Mouse (Mus musculus) layer of hippocampus, postnatal 36 days (tissue): ENCODE measurements around the gene Cd3eap. TPM values are rescaled to one million over a fixed set of nuclear protein-coding genes. Genes with fewer than 3 reads are reported as not detected.

Experiments
- DNase-seq, 2 experiments: peaks; one replicate each; pipeline ENCODE4 v3.0.0; 2022
- total RNA-seq, 2 experiments: library from RNA; stranded (reverse); gene quantifications; 2 replicates each; pipeline ENCODE4 v1.2.3; 2021

Cd3eap gene
- total RNA-seq, 2 experiments from 2014 or later = 17.6 to 19.4 TPM

DNA sequence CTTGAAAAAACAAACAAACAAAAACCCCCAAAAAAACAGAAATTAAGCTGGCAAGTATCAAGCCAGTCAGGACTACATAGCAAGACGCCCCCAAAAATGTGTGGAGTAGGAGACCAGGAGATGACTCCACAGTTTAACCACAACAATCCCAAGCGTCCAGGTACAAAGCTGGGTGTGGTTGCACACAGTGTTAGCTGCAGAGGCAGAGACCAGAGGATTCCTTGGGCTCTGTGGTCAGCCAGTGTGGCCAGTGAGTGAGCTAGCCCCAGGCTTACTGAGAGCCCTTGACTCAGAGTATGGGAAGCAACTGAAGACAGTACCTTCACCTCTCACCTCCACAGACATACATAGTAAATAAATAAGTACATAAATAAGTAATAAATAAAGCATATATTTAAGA is 27.4 kb downstream of the Cd3eap start:
- DNase-seq = no peak

DNA sequence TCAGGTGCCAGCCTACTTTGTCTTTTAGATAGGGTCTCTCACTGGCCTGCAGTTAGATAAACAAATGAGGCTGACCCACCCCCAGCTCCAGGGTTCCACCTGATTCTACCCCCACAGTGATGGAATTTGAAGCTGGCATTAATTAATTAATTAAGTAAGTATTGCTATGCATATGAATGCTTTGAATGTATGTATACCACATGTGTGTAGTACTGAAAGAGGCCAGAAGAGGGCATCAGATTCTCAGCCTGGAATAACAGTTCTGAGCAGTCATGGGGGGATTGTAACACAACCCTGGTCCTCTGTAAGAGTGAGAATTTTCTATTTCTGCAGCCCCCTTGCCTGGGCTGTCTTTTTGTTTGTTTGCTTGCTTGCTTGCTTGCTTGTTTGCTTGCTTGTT is 30.9 kb downstream of the Cd3eap start:
- no peak for DNase-seq

DNA sequence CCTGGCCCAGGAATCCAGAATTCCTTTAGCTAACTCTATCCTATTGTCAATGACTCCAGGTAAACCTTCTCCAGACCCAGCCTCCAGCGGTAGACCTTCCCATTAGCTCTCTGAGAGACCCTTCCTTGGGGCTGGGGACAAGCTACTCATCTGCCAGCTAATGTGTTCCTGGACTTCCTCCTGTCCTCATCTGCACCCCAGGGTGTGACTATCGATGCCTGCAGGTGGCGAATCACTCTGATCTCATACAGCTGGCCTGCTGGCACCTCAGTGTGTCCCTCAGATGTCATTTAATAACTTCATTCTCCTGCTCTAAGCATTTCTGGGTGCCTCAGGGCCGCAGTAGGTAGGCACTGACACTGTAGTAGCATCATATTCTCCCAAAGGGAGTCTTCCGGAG is 31.5 kb downstream of the Cd3eap start:
- DNase-seq = no peak

DNA sequence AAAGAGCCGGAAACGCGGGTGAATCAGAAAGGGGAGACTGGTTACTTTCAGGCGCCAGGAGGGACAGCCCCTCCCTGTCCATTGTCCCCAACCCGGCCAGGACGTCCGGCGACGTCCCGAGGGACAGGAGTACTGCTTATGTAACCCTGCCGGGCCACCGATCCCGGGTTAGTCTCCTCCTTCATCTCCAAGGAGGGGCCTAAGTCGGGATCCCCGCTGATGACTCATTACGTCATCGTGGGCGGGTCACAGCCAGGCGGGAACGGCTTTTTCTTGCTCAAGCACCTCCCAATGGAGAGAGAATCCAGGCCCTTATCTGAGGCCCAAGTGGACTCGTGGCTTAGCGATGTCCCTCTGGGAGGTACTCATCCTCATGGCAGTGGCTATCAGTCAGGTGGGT is 32.2 kb downstream of the Cd3eap start:
- peak; percentile 82 to 83 for DNase-seq

DNA sequence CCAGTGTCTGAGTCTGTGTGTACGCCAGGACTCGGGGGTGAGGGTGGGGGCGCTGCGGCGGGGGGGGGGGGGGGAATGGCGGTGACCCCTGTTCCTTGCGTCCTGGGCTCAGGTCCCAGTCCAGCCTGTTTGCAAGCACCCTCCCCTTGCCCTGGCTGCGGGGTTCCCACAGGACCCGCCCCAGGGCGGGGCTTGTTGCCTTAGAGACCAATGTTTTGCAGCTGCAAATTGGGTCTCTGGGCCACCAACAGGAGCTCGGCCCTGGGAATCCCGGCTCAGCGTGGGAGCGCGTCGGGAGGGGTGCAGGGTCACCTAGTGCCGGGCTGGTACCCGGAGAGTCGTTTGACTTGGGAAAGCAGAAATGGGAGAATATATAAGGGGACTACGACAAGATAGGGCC is 32.9 kb downstream of the Cd3eap start:
- DNase-seq = peak; percentile 64 to 71

DNA sequence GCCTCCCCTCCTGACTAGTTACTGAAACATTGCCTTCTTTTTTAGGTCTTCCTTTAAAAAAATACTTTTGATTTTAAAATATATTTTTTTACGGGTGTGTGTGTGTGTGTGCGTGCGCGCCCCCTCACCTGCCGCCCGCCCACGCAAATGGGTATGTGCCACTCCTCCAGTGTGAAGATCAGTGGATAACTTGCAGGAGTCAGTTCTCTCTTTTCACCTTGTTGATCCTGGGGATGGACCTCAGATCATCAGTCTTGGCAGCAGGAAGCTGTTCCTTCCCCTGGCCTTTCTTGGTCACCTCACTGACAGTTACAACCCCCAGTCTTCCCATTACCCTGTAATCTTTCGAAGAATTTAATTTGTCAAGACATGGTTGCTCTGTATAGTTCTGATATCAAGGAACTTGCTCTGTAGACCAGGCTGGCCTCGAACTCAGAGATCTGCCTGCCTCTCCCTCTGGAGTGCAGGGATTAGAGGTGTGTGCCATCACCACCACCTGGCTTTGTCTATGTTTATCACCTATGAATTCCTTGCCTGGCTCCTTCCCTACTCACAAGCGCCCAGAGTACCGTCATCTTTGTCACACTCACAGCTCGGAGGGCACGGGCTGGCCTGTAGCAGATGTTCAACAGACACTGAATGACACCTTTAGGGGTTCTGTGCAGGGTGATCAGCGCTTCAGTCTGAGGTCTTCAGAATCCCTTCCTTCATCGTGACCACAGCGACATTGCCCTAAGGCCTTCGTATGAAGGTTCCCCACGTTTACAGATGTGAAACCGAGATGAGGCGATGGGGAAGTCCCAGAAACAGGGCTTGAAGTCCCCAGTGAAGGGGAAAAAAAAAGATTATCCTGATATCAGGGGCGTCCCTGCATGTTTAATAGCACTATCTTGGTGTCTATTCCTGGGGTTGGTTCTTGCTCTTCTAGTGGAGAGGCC is 33.8 kb downstream of the Cd3eap start:
- DNase-seq = no peak

DNA sequence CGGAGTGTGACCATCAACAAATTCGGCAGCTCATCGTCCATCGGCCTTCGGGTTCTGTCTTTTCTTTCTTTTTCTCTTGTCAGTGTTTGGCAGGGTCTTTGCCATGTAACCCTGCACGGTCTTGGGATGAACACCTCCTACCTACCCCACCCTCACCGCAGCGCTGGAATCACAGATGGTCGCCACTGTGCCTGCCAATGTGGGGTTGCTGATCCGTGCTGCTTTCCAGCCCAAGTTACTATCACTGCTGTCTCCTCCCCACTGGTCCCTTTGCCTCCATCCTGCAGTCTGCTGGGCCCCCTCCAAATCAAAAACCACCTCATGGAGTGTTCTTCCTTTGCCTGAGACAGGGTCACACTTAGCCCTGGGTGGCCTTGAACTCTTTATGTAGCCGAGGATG is 35.1 kb downstream of the Cd3eap start:
- no peak for DNase-seq

DNA sequence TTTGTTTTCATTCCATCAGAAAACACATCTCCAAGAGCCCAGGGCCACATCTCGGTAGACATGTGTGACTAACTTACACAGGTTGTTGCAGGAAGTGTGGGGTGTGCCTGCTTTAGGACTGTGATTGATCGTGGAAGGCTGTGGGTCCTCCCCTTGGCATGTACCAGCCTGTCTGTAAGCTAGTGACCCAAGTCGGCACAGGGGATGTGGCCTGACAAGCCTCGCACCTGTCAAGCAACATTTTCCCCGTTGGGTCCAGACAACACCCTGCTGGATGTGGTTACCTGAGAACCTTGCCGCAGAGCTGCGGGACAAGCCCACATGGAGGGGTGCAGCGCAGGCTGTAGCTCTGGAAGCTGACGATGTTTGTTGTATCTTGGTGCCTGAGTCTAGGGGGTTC is 36.8 kb downstream of the Cd3eap start:
- no peak for DNase-seq

DNA sequence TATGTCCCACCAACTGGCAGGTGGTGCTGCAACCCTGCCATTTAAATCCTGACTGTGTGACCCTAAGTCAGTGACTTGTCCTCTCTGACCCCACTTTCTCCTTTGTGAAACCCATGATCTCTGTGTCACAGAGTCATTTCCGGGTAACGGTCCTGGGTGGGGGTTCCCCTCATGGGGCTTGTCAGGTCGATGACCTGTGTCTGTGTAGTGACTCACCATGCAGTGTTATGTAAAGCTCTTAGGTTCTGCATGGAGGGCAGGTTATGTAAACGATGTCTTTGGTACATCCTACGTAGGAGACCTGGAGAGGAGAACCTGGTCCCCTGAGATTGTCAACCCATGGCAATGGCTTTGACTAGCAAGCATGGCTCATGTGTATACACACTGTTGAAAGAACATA is 37.8 kb downstream of the Cd3eap start:
- DNase-seq = no peak

DNA sequence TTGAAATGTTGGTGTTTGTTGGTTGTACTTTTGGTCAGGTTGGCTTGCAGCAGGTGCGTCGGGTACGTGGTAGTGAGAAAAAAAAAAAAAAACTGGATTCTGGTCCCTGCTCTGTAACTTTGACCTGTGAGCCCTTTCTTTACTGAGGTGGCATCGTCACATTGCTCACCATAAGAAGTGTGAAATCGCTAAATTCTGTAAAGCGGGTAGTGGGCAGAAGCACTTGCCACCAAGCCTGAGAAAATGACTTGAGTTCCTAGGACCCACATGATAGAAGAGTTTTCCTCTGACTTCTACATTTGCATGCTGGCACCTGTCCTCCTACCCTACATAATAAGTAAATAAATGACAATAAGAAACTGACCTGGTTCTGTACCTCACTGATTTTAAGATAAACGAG is 38.6 kb downstream of the Cd3eap start:
- no peak for DNase-seq

DNA sequence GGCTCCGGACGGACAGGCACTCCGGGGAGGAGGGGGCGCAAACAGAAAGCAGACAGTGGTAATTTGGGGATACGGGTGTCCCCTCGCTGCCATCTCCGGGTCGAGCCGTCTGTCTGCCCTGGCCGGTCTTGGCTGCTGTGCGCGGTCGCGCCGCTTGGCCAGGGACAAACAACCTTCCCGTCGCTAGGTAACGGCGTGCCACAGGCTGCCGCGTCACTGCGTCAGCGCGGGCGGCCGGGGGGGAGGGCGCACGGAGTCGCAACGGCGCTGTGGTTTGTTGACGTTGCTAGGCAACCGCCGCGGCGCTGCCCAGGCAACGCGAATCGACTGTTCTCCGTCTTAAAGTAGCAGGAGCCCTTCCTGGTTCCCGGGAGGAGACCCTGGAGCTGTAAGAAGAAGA is 39.4 kb downstream of the Cd3eap start:
- DNase-seq = peak; percentile 93 to 95

DNA sequence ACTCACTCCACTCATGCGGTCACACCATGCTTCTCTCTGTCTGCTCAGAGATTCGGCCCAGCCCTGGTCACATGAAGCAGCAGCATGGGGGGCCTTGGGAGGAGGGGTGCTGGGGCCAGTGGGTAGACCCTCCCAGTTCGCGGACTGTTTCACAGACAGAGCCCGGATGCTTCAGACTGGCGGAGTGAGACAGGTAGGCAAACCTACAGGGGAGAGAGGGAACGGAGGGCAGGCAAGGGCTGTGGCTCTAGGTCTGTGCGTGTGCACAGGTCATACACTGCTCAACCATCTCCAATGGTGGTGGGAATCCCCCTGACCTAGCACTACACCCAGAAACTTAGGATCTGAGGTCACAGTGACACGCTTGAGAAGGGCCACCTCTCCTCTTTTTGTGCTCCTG is 39.8 kb downstream of the Cd3eap start:
- DNase-seq = no peak

DNA sequence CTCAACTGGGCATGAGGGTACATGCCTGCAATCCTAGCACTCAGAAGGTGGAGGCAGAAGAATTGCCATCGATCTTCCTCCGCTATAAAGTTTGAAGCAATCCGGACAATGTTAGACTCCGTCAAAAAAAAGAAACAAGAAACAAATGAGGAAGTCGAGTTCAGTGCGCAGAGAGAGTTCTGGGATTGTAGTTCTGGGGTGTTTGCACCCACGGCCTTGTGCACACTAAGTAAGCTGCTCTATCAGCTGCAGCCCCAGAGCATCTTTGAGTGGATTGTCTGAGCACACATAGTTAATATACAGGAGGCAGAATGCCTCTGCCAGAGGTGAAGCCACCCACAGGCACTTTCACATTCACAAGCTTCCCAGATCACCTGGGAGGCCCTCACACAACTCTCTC is 40.6 kb downstream of the Cd3eap start:
- DNase-seq = no peak

DNA sequence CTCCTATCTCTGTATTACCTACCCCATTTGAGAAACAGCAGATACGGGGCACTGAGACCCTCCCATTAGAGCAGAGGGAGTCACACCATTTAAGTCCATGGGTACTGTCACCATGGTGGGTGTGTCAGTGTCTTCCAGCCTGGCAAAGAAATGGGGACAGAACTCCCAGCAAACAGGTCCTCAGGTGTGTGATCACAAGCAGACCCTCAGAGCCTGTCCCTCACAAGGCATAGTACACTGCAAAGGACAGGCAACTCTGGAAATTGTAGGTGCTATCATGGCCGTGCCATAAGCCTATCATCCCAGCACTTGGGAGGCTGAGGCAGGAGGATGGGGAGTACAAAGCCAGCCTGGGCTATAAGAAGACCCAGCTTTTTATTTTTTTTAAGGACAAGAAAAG is 41.1 kb downstream of the Cd3eap start:
- DNase-seq = no peak

DNA sequence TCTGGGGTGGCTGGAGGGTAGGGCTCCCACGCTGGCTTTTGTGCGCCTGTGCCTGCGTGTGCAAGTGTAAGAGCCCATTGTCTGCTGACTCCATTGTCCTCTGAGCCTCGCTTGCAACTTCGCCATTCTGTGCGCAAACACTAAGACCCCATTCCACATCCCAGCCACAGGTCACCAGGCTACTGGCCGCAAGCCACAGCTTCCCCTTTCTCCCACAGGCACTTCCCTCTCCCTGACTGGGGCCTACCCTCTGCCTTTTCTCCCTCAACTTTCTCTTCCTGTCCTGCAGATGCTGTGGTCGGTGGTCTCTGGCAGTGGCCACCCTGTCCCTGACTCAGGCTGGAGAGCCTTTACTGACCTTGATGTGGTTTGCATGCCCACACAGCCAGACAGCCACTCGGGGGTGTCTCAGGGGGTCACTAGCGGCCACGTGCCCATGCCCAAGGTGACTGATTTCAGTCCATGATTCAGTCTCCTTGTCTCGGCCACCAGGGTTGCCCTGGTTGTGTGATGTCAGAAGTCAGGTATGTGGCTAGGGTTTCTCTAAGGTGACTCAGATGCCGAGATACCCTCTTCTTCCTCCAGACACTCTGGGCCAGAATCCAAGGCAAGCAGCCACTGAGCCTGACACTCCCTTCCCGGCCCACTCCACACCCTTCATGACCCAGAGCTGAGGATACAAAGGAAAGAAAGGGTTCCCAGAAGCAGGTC is 42.7 kb downstream of the Cd3eap start:
- no peak for DNase-seq

DNA sequence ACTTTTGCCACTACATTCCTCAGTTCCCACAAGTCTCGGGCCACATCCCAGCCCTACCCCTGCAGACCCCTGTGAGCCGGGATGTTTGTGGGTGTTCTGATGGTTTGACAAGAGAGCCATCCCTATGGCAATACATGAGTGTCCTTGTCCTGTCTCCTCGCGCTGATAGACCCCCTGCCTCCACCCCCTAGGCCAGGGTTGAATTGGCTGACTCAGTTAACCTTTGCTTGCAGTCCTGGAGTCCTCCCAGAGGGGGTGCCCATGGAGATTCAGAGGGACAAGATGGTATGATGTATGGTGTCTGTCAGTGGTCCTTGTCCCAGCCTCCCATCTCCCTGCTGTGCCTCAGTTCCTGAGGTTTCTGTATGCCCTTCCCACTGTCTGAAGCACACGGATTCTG is 45.2 kb downstream of the Cd3eap start:
- no peak for DNase-seq

DNA sequence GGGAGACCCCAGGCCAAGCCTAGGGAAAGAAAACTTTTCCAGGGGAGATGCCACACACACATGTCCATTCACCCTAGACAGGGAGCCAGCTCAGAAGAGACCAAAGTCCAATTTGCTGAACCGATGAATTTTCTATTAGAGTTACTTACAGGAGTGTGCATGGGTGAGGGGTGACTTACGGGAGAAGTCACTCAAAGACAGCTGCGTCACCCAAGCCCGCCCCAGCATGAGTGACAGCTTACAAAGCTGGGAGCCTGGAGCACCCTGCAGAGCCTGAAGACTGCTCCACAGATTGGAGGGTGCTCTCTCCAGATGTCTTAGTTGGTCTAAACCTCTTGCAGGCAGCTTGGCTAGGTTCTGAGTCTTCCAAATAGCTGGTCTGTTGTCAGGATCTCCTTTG is 47.3 kb downstream of the Cd3eap start:
- DNase-seq = no peak

DNA sequence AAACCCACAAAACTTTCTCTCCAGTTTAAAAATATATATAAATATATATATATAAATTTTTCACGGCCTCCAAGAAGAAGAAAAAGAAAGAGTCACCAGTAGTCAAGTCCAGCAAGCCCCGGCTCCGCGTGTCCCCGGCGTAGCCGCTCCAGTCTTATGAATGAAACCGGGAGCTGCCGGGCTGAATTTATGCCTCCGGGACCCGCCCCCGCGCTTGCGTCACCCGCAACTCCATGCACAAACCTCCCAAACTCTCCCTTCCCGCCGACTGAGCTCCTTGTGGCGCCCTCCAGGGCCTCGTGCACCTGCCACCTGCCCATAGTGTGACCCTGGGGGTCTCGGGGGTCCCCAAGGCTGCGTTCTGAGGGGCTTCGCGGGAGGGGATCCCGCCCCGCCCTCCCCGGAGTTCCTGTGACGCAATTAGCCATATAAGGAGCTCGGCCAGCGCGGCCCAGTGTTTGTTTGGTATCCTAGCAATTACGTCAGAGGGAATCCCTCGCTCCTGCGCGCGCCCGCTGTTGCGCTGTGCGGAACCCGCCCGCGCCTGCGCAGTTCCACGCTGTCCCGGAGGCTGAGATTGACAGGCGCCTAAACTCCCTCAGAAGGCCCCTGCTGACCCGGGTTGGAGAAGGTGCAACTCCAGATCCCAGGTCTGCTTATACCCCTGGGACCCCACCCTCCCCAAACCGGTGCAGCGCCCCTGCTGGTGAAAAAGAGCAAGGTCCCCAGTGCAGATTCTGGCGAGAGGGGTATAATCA is 49.2 kb downstream of the Cd3eap start, which contains the start of gene Fosb:
Gene Fosb (minus strand): TSS at position 168 of the 758 bp plus-strand sequence.
- peak; percentile 93 to 94 for DNase-seq

DNA sequence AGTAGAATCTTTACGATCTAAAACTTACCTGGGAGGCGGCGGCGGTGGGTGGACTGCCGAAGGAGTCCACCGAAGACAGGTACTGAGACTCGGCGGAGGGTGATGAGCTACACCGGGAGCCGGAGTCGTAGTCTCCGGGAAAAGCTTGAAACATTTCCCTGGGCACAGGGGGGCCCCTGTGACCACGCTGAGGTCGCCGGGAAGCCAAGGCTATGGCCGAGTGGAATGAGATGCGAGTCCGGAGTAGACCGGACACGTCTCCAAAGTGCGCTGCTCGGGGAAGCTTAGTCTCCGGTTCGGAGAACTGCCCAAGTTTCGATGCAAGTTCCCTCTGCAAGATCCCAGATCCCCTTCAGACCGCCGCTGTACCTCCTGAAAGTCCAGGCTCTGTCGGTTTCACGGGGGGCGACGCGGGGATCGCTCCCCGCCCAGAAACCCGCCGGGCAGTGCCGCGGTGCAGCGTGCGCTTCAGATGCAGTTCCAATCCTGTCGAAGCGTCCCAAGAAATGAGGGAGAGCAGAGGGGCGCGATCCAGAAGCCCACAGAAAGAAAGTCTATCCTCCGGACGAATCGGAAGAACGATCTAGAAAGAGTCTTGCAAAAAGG is 49.9 kb downstream of the Cd3eap start:
- no peak for DNase-seq

DNA sequence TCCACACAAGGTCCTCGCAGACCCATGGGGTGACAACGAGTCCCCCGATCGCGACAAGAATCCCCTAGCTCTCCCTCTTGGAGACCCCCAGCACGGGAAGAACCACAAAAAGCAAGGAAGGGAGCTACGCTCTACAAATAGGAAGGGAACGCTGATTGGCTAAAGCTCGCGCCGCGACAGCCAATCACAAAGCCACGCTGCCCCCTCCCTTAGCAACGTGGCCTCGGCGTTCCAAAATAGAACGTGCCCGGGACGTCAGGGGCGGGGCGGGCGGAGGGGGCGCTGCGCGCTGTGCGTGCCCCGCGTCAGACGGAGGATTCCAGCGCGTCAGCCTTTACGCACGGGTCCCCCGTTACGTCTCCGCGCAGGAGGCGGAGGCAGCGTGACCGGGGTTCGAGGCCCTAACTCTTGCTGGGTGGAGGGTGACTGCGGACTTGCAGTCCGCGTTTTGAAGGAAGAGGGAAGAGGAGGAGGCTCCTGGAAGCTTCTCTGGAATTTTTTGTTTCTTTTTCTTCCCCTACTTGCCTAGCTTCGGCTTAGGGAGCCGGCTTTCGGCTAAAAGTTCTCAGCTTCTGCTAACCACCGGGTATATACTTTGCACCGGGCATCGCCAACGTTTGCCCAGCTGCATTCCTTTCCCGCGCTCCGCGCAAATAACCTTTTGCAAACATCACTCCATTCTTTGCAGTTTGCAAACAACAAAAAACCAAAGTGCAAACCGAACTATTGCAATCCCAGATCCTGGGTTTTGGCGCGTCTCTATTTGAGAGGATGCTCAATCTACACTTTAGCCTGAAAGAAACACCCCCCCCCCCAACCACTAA is 50.6 kb downstream of the Cd3eap start:
- peak; percentile 96 for DNase-seq

DNA sequence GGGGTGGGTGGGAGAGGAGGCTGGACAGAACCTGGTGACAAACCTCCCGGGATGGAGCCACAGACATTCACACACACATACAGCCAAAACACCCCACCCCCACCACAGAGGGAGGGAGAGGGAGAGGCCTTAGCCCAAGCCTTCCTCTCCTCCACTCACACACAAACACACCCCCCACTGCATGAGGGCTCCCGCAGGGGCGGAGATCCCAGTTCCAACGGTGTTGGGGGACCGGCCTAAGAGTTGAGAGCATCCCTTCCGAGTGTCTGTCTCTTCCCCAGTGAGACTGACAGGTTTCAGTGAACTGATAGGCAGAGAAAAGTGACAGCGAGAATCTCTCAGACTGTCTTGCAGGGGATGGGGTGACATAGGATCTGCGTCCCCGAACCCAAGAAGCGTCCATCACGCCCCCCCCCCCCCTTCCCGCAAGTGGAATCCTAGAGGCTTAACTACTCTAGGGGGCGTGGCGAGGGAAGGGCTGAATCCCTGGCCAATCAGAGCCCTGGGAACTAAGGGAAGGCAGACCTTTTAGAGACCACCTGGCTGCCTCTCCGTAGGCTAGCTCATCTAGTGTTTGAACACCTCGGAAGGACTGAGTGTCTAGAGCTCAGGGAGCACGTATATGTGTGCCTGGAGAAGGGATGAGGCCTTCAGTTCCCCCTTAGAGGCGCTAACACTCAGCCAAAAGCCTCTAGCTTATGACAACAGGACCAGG is 51.4 kb downstream of the Cd3eap start:
- peak; percentile 64 to 68 for DNase-seq
